ENCODE assay signal across 9 mouse cellular contexts in genomic region chr8:48567929-48568607, GRCm38 (mm10).
DNase-seq lines count a peak whose midpoint lies in the region; ATAC-seq and TF ChIP-seq lines count a peak whose summit lies in the region.
"Had no signal": no experiment of that assay in that cellular context is flagged by ENCODE, and none has a peak within 500 bp of the region (broad histone marks: within the 10 kb centered on the region; RNA-seq: fewer than 3 reads in every experiment).

No protein-coding gene starts in this region.

- H3K9ac ChIP-seq in lung, embryonic 14.5 days = no peak overlapping the region
- H3K9ac ChIP-seq in forebrain, embryonic 15.5 days (replicated peaks) = no peak overlapping the region
- H3K9ac ChIP-seq in midbrain, embryonic 11.5 days (ENCODE audit: low read length) = no peak overlapping the region; the same call in 1 of the 2 replicates

- H3K4me3 ChIP-seq in lung, embryonic 14.5 days (ENCODE audit: low read depth, low read length) = no peak overlapping the region
- no peak overlapping the region for H3K4me3 ChIP-seq in lung, adult 2 months (replicated peaks; ENCODE audit: extremely low read depth, low read depth, low read length)
- H3K4me3 ChIP-seq in forebrain, embryonic 15.5 days = no peak overlapping the region
- H3K4me3 ChIP-seq in midbrain, embryonic 11.5 days (ENCODE audit: low read depth, low read length) = no peak overlapping the region

- H3K27ac ChIP-seq in lung, embryonic 14.5 days (ENCODE audit: low read depth) = no peak overlapping the region
- peak overlapping the region; percentile 57; the same call in 1 of the 2 replicates for H3K27ac ChIP-seq in forebrain, embryonic 15.5 days (replicated peaks)
- peak overlapping the region; percentile 58 for H3K27ac ChIP-seq in midbrain, embryonic 11.5 days (ENCODE audit: low read depth, low read length)
- H3K27ac ChIP-seq: kidney, postnatal 0 days had no signal

- no peaks in the 10 kb centered on the region for H3K9me3 ChIP-seq in lung, embryonic 14.5 days (ENCODE audit: low read depth, low read length)
- no peaks in the 10 kb centered on the region for H3K9me3 ChIP-seq in forebrain, embryonic 15.5 days
- H3K9me3 ChIP-seq in midbrain, embryonic 11.5 days (ENCODE audit: control insufficient read depth, low read length) = no peaks in the 10 kb centered on the region

- no peak for TF ChIP-seq CTCF in lung, embryonic 14.5 days (IDR thresholded peaks at IDR 0.05; ENCODE audit: low read depth)
- TF ChIP-seq CTCF in lung, adult 2 months (IDR thresholded peaks at IDR 0.05; ENCODE audit: insufficient read depth, low read length) = no peak

- DNase-seq in lung, embryonic 14.5 days = peak; percentile 21
- DNase-seq in lung, adult 2 months = no peak
- DNase-seq in midbrain, embryonic 11.5 days (ENCODE audit: low spot score, missing footprints) = peak; percentile 89
- no peak for DNase-seq in kidney, adult 9 months
- DNase-seq in thymus, postnatal 14 days = no peak
- DNase-seq in thymus, adult 18-20 months = no peak
- DNase-seq: lung, postnatal 36 days had no signal

- H3K4me1 ChIP-seq in lung, embryonic 14.5 days (ENCODE audit: insufficient read depth) = no peaks in the 10 kb centered on the region
- H3K4me1 ChIP-seq in lung, adult 2 months (ENCODE audit: control insufficient read depth, insufficient read depth, low read length) = no peaks in the 10 kb centered on the region
- H3K4me1 ChIP-seq in forebrain, embryonic 15.5 days = peaks cover 16% of the 10 kb centered on the region
- peaks cover 18% of the 10 kb centered on the region for H3K4me1 ChIP-seq in midbrain, embryonic 11.5 days (ENCODE audit: control insufficient read depth, insufficient read depth, low read length)

- no peak for TF ChIP-seq POLR2A in lung, adult 2 months (IDR thresholded peaks at IDR 0.05; ENCODE audit: borderline replicate concordance, extremely low read depth, low read depth, low read length)

- no peaks in the 10 kb centered on the region for H3K36me3 ChIP-seq in lung, embryonic 14.5 days (ENCODE audit: insufficient read depth)
- no peaks in the 10 kb centered on the region for H3K36me3 ChIP-seq in forebrain, embryonic 15.5 days
- H3K36me3 ChIP-seq in midbrain, embryonic 11.5 days (ENCODE audit: control insufficient read depth, insufficient read depth, low read length) = no peaks in the 10 kb centered on the region

- H3K27me3 ChIP-seq in lung, embryonic 14.5 days (ENCODE audit: insufficient read depth, low read length) = no peaks in the 10 kb centered on the region
- H3K27me3 ChIP-seq in forebrain, embryonic 15.5 days = no peaks in the 10 kb centered on the region
- H3K27me3 ChIP-seq in midbrain, embryonic 11.5 days (ENCODE audit: control insufficient read depth, insufficient read depth, low read length) = no peaks in the 10 kb centered on the region

- ATAC-seq in lung, embryonic 14.5 days (ENCODE audit: insufficient read depth) = no peak
- ATAC-seq in forebrain, embryonic 15.5 days (replicated peaks) = peak; percentile 72
- ATAC-seq in midbrain, embryonic 11.5 days (ENCODE audit: low FRiP score) = 0 out of 2 replicates have a peak, but pooled peaks have one; percentile 19

- WGBS in lung, embryonic 14.5 days = 61% methylated on average over 10 of the region's 10 CpGs
- 67% methylated on average over 10 of the region's 10 CpGs for whole genome bisulfite sequencing in lung, adult 2 months
- WGBS in forebrain, embryonic 15.5 days = 26% methylated on average over 10 of the region's 10 CpGs
- 37% methylated on average over 10 of the region's 10 CpGs for WGBS in midbrain, embryonic 11.5 days

- H3K4me2 ChIP-seq in lung, embryonic 14.5 days = no peak overlapping the region
- no peak overlapping the region for H3K4me2 ChIP-seq in forebrain, embryonic 15.5 days (replicated peaks)
- H3K4me2 ChIP-seq in midbrain, embryonic 11.5 days = peak overlapping the region; percentile 28; the same call in 1 of the 2 replicates

Comparison
In these comparisons a context has a peak if more than half of its experiments do, and no peak if none do; other contexts are left out.
1. DNase-seq: peak in lung, embryonic 14.5 days (single experiment) and midbrain, embryonic 11.5 days (single experiment); none in lung, adult 2 months (single experiment), kidney, adult 9 months (single experiment), thymus, postnatal 14 days (single experiment) and thymus, adult 18-20 months (0 of 2).